Comparison of ENCODE assay signal across 8 mouse cellular contexts in the genomic region with DNA sequence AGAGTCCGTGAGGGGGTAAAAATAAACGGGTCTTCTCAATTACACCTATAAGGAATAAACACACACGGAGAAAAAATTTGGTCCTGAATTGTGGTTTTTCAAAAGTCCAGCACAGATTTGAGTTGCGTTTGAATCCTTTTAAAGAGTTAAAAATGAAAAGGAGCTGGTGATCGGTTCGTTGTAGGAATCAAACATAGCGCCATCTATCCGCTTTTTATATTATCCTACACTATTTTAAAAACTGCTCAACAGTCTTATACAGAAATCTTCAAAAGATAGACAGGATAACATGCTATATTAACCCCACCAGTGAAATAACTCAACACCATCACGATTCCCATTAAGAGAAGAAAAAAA. TPM values are rescaled to one million over a fixed set of nuclear protein-coding genes. Genes with fewer than 3 reads are reported as not detected.
DNase-seq lines count a peak whose midpoint lies in the region; ATAC-seq and TF ChIP-seq lines count a peak whose summit lies in the region.

No protein-coding gene starts in this region.

- H3K9ac ChIP-seq in embryonic facial prominence, embryonic 11.5 days (replicated peaks; ENCODE audit: low read length), result peak overlapping the region; percentile 99
- peak overlapping the region; percentile 98 for H3K9ac ChIP-seq in intestine, embryonic 15.5 days

- peak; percentile 75 for TF ChIP-seq CTCF in layer of hippocampus, adult 2 months (conservative IDR thresholded peaks at IDR 0.05)

- peak overlapping the region; percentile 94 for H3K27ac ChIP-seq in layer of hippocampus, adult 2 months
- peak overlapping the region; percentile 100 for H3K27ac ChIP-seq in embryonic facial prominence, embryonic 11.5 days (replicated peaks; ENCODE audit: low read depth, low read length)
- peak overlapping the region; percentile 100 for H3K27ac ChIP-seq in intestine, embryonic 15.5 days

- no peaks in the 10 kb centered on the region; the same call in 1 of the 2 replicates for H3K36me3 ChIP-seq in embryonic facial prominence, embryonic 11.5 days (replicated peaks; ENCODE audit: control insufficient read depth, insufficient read depth, low read depth, low read length)
- H3K36me3 ChIP-seq in intestine, embryonic 15.5 days, result no peaks in the 10 kb centered on the region
- peaks cover 8% of the 10 kb centered on the region for H3K36me3 ChIP-seq in myocyte (ENCODE audit: control insufficient read depth, insufficient read depth)

- peak overlapping the region; percentile 92 for H3ac ChIP-seq in myocyte (ENCODE audit: control insufficient read depth, insufficient read length)

- H3K27me3 ChIP-seq in embryonic facial prominence, embryonic 11.5 days (ENCODE audit: control insufficient read depth, insufficient read depth, low read length), result no peaks in the 10 kb centered on the region
- no peaks in the 10 kb centered on the region for H3K27me3 ChIP-seq in intestine, embryonic 15.5 days (replicated peaks)
- H3K27me3 ChIP-seq in myocyte (ENCODE audit: control insufficient read depth, insufficient read depth, insufficient read length), result no peaks in the 10 kb centered on the region

- peak overlapping the region; percentile 82 for H3K4me3 ChIP-seq in layer of hippocampus, adult 2 months
- peak overlapping the region; percentile 100 for H3K4me3 ChIP-seq in embryonic facial prominence, embryonic 11.5 days (ENCODE audit: low read depth, low read length)
- H3K4me3 ChIP-seq in intestine, embryonic 15.5 days (replicated peaks), result peak overlapping the region; percentile 93
- peak overlapping the region; percentile 99 for H3K4me3 ChIP-seq in myocyte

- H3K4me2 ChIP-seq in embryonic facial prominence, embryonic 11.5 days (ENCODE audit: low read depth, low read length), result peak overlapping the region; percentile 28
- peak overlapping the region; percentile 65 for H3K4me2 ChIP-seq in intestine, embryonic 15.5 days (replicated peaks)
- peak overlapping the region; percentile 75 for H3K4me2 ChIP-seq in myocyte (ENCODE audit: low read depth)

- no peaks in the 10 kb centered on the region; the same call in 1 of the 2 replicates for H3K9me3 ChIP-seq in embryonic facial prominence, embryonic 11.5 days (replicated peaks; ENCODE audit: control insufficient read depth, low read length)
- no peaks in the 10 kb centered on the region for H3K9me3 ChIP-seq in intestine, embryonic 15.5 days

- peaks cover 37% of the 10 kb centered on the region for H3K79me2 ChIP-seq in myocyte (ENCODE audit: control insufficient read depth, insufficient read depth)

- ATAC-seq in embryonic facial prominence, embryonic 11.5 days (replicated peaks; ENCODE audit: insufficient number of reproducible peaks, low FRiP score, low TSS enrichment, low read depth), result no peak
- no peak for ATAC-seq in intestine, embryonic 15.5 days

- TF ChIP-seq POLR2A in myocyte (IDR thresholded peaks at IDR 0.05; ENCODE audit: insufficient read length, low read depth), result no peak

- WGBS in embryonic facial prominence, embryonic 11.5 days, result 0% methylated on average over 9 of the region's 9 CpGs
- WGBS in intestine, embryonic 15.5 days, result 0% methylated on average over 9 of the region's 9 CpGs

- no peaks in the 10 kb centered on the region for H3K4me1 ChIP-seq in embryonic facial prominence, embryonic 11.5 days (ENCODE audit: control insufficient read depth, insufficient read depth, low read length)
- peaks cover 10% of the 10 kb centered on the region; the same call in 1 of the 2 replicates for H3K4me1 ChIP-seq in intestine, embryonic 15.5 days (replicated peaks)

- DNase-seq in layer of hippocampus, adult 2 months (ENCODE audit: low spot score in 2 of 2), result no peak
- no peak for DNase-seq in layer of hippocampus, postnatal 25 days (ENCODE audit: extremely low spot score in 1 of 2, low spot score in 1 of 2)
- DNase-seq in embryonic facial prominence, embryonic 11.5 days (ENCODE audit: low spot score), result peak; percentile 73
- DNase-seq in frontal cortex, postnatal 25 days (ENCODE audit: low spot score in 2 of 2), result no peak
- DNase-seq in urinary bladder, adult 18-20 months (ENCODE audit: low spot score in 2 of 2), result no peak
- no peak for DNase-seq in cerebellum, adult 9-11 months

TF ChIP-seq in myocyte, 11 proteins besides CTCF, POLR2A, EP300 and RAD21:
- TF ChIP-seq MAX (IDR thresholded peaks at IDR 0.05; ENCODE audit: low read depth), result no peak
- TF ChIP-seq TCF12 (IDR thresholded peaks at IDR 0.05; ENCODE audit: insufficient read depth, poor library complexity, severe bottlenecking), result no peak
- no peak for TF ChIP-seq USF1 (IDR thresholded peaks at IDR 0.05; ENCODE audit: low read depth)
- no peak for TF ChIP-seq MYOG (IDR thresholded peaks at IDR 0.05; ENCODE audit: control insufficient read depth in 1 of 3, insufficient read depth in 1 of 3, insufficient read length in 2 of 3, low read depth in 2 of 3)
- no peak for TF ChIP-seq REST (IDR thresholded peaks at IDR 0.05; ENCODE audit: insufficient read depth, insufficient read length)
- no peak for TF ChIP-seq MYOD1 (IDR thresholded peaks at IDR 0.05; ENCODE audit: control insufficient read depth in 1 of 3, insufficient read length in 2 of 3, low read depth in 2 of 3)
- no peak for TF ChIP-seq POLR2AphosphoS2 (IDR thresholded peaks at IDR 0.05; ENCODE audit: insufficient read length, low read depth)
- TF ChIP-seq SRF (IDR thresholded peaks at IDR 0.05; ENCODE audit: control insufficient read depth, insufficient read length, low read depth), result no peak
- no peak for TF ChIP-seq TCF3 (IDR thresholded peaks at IDR 0.05; ENCODE audit: insufficient read length, low read depth)
- TF ChIP-seq CEBPB (IDR thresholded peaks at IDR 0.05; ENCODE audit: insufficient read depth, poor library complexity, severe bottlenecking), result no peak
- TF ChIP-seq E2F4 (IDR thresholded peaks at IDR 0.05; ENCODE audit: insufficient read depth), result no peak
TF ChIP-seq in myocyte: peak in this region for 0.

RNA-seq across cellular contexts. Expression of gene Sox4, which starts 3.3 kb away (rescaled TPM):
- total RNA-seq in layer of hippocampus, adult 2 months (2021), result 10 to 100 TPM; 18.6 to 21.2 TPM
- 10 to 100 TPM; 27.8 to 29.1 TPM for total RNA-seq in layer of hippocampus, postnatal 25 days (2021)
- polyA plus RNA-seq in embryonic facial prominence, embryonic 11.5 days (2014; fragmentation: Nextera tagmentation; extraction: Ambion mirVana), result 111 and 126 TPM in 2 replicates
- 32.2 and 38.7 TPM in 2 replicates for polyA plus RNA-seq in intestine, embryonic 15.5 days (2015; fragmentation: Nextera tagmentation; extraction: Ambion mirVana)
- polyA plus RNA-seq in myocyte (2012; fragmentation: generic; extraction: Trizol), result 28.2 TPM
